ENCODE assay signal across 8 mouse cellular contexts in genomic region chr6:39872306-39872900, GRCm38 (mm10). TPM values are rescaled to one million over a fixed set of nuclear protein-coding genes. Genes with fewer than 3 reads are reported as not detected.
A peak's percentile ranks its signal among the peaks of the same experiment; 100 is the strongest.
DNase-seq lines count a peak whose midpoint lies in the region; ATAC-seq and TF ChIP-seq lines count a peak whose summit lies in the region.

No protein-coding gene starts in this region.

- peak overlapping the region; percentile 87 for H3K9ac ChIP-seq in forebrain, embryonic 12.5 days
- H3K9ac ChIP-seq in hindbrain, embryonic 16.5 days (ENCODE audit: low read depth, low read length) = peak overlapping the region; percentile 92
- peak overlapping the region; percentile 87 for H3K9ac ChIP-seq in midbrain, embryonic 11.5 days (ENCODE audit: low read length)

- peaks cover 17% of the 10 kb centered on the region for H3K27me3 ChIP-seq in forebrain, embryonic 12.5 days
- H3K27me3 ChIP-seq in hindbrain, embryonic 16.5 days (replicated peaks; ENCODE audit: control insufficient read depth, insufficient read depth, low read length) = no peaks in the 10 kb centered on the region
- H3K27me3 ChIP-seq in midbrain, embryonic 11.5 days (ENCODE audit: control insufficient read depth, insufficient read depth, low read length) = peaks cover 2% of the 10 kb centered on the region; the same call in 1 of the 2 replicates
- peaks cover 2% of the 10 kb centered on the region; the same call in 1 of the 2 replicates for H3K27me3 ChIP-seq in testis, adult 2 months (ENCODE audit: control insufficient read depth, insufficient read depth, low read length)

- TF ChIP-seq CTCF in testis, adult 2 months (IDR thresholded peaks at IDR 0.05; ENCODE audit: control insufficient read depth, insufficient read depth, insufficient replicate concordance, low read depth, low read length) = no peak

- peak overlapping the region; percentile 91 for H3K27ac ChIP-seq in forebrain, embryonic 12.5 days
- peak overlapping the region; percentile 99 for H3K27ac ChIP-seq in hindbrain, embryonic 16.5 days (ENCODE audit: low read depth, low read length)
- H3K27ac ChIP-seq in midbrain, embryonic 11.5 days (ENCODE audit: low read depth, low read length) = peak overlapping the region; percentile 63; the same call in 1 of the 2 replicates
- H3K27ac ChIP-seq in testis, adult 2 months (ENCODE audit: control insufficient read depth, insufficient read depth, low read depth, low read length) = no peak overlapping the region

- peak; percentile 34 for ATAC-seq in forebrain, embryonic 12.5 days (ENCODE audit: low FRiP score)
- peak; percentile 7 for ATAC-seq in hindbrain, embryonic 16.5 days
- ATAC-seq in midbrain, embryonic 11.5 days (ENCODE audit: low FRiP score) = peak; percentile 49

- peak overlapping the region; percentile 71 for H3K4me3 ChIP-seq in forebrain, embryonic 12.5 days (replicated peaks)
- H3K4me3 ChIP-seq in hindbrain, embryonic 16.5 days (ENCODE audit: low read length) = peak overlapping the region; percentile 77
- H3K4me3 ChIP-seq in midbrain, embryonic 11.5 days (ENCODE audit: low read depth, low read length) = peak overlapping the region; percentile 74
- peak overlapping the region; percentile 50 for H3K4me3 ChIP-seq in testis, adult 2 months (ENCODE audit: control insufficient read depth, low read depth, low read length)

- no peaks in the 10 kb centered on the region for H3K9me3 ChIP-seq in forebrain, embryonic 12.5 days
- no peaks in the 10 kb centered on the region for H3K9me3 ChIP-seq in hindbrain, embryonic 16.5 days (ENCODE audit: control insufficient read depth, low read length)
- H3K9me3 ChIP-seq in midbrain, embryonic 11.5 days (ENCODE audit: control insufficient read depth, low read length) = no peaks in the 10 kb centered on the region

- TF ChIP-seq POLR2A in testis, adult 2 months (IDR thresholded peaks at IDR 0.05; ENCODE audit: control insufficient read depth, low read depth, low read length) = no peak

- WGBS in forebrain, embryonic 12.5 days = under 1% methylated on average over 39 of the region's 39 CpGs
- under 1% methylated on average over 35 of the region's 39 CpGs for WGBS in hindbrain, embryonic 16.5 days
- WGBS in midbrain, embryonic 11.5 days = under 1% methylated on average over 39 of the region's 39 CpGs

- H3K4me1 ChIP-seq in forebrain, embryonic 12.5 days = peaks cover 28% of the 10 kb centered on the region
- H3K4me1 ChIP-seq in hindbrain, embryonic 16.5 days (ENCODE audit: control insufficient read depth, insufficient read depth, low read depth, low read length) = peaks cover 15% of the 10 kb centered on the region
- peaks cover 12% of the 10 kb centered on the region for H3K4me1 ChIP-seq in midbrain, embryonic 11.5 days (ENCODE audit: control insufficient read depth, insufficient read depth, low read length)
- H3K4me1 ChIP-seq in testis, adult 2 months (ENCODE audit: control insufficient read depth, insufficient read depth, low read length) = peaks cover 14% of the 10 kb centered on the region

- DNase-seq in layer of hippocampus, adult 11-12 months (ENCODE audit: low spot score) = peak; percentile 23
- DNase-seq in layer of hippocampus, adult 9-10 months (ENCODE audit: low spot score) = no peak
- peak; percentile 59 for DNase-seq in adrenal gland, postnatal 25 days
- DNase-seq in midbrain, embryonic 11.5 days (ENCODE audit: low spot score, missing footprints) = peak; percentile 97
- no peak for DNase-seq in c-Kit-positive CD71-positive TER-119-positive erythroid progenitor cells, embryonic 14.5 days (ENCODE audit: low spot score)

- peak overlapping the region; percentile 95 for H3K4me2 ChIP-seq in forebrain, embryonic 12.5 days
- peak overlapping the region; percentile 87 for H3K4me2 ChIP-seq in hindbrain, embryonic 16.5 days (ENCODE audit: low read length)
- H3K4me2 ChIP-seq in midbrain, embryonic 11.5 days = peak overlapping the region; percentile 97

- H3K36me3 ChIP-seq in forebrain, embryonic 12.5 days (replicated peaks) = no peaks in the 10 kb centered on the region
- H3K36me3 ChIP-seq in hindbrain, embryonic 16.5 days (ENCODE audit: control insufficient read depth, insufficient read depth, low read length) = no peaks in the 10 kb centered on the region
- H3K36me3 ChIP-seq in midbrain, embryonic 11.5 days (ENCODE audit: control insufficient read depth, insufficient read depth, low read length) = no peaks in the 10 kb centered on the region
- no peaks in the 10 kb centered on the region for H3K36me3 ChIP-seq in testis, adult 2 months (ENCODE audit: control insufficient read depth, insufficient read depth, low read length)

RNA-seq across cellular contexts. Expression of gene Tmem178b, which starts 0.7 kb away (rescaled TPM):
- 20.9 and 33.9 TPM in 2 replicates for total RNA-seq in adrenal gland, postnatal 25 days (2021)
- polyA plus RNA-seq in forebrain, embryonic 12.5 days (2016; fragmentation: Nextera tagmentation; extraction: Ambion mirVana) = 14.6 and 15.5 TPM in 2 replicates
- polyA plus RNA-seq in hindbrain, embryonic 16.5 days (2015; fragmentation: Nextera tagmentation; extraction: Ambion mirVana) = 31.2 and 35.5 TPM in 2 replicates
- 7.1 and 9.0 TPM in 2 replicates for polyA plus RNA-seq in midbrain, embryonic 11.5 days (2014; fragmentation: Nextera tagmentation; extraction: Ambion mirVana)
- polyA plus RNA-seq in testis, adult 2 months (2012; rRNA removed) = 10.8 and 11.8 TPM in 2 replicates

Comparison
In these comparisons a context has a peak if more than half of its experiments do, and no peak if none do; other contexts are left out.
1. DNase-seq: peak in layer of hippocampus, adult 11-12 months (single experiment), adrenal gland, postnatal 25 days (single experiment) and midbrain, embryonic 11.5 days (single experiment); none in layer of hippocampus, adult 9-10 months (single experiment) and c-Kit-positive CD71-positive TER-119-positive erythroid progenitor cells, embryonic 14.5 days (single experiment).
2. Peak in every context shown above with its lines, with median percentiles within 50 percentile points of each other: ATAC-seq, H3K4me2 ChIP-seq, H3K4me3 ChIP-seq and H3K9ac ChIP-seq.